In the genomic region with DNA sequence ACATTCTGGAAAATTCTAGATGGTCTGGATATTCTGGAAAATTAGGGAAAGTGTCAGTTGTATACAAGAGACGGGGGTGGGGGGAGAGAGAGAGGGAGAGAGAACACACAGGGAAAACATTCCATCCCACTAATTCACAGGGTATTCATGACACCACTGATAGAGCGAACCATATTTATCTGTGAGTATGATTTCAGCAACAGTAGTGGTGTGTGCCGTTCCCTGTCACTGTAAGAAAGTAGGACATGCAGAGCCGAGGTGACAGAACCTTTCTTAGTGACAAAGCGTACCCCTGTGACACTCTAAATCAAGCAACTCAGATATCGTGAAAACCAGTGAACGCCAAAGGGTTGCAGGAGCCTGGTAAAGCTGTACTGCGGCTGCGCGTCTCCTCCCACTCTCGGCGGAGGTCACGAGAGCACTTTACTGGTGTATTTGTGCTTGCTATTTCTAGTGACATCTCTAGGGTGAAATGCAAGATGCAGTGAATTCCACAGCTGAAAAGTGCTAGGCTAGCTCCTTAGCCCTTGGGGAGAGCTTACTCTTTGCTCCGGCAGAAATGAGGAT, we compare ENCODE assay signal across 14 mouse cellular contexts.
DNase-seq lines count a peak whose midpoint lies in the region; ATAC-seq and TF ChIP-seq lines count a peak whose summit lies in the region.
"Had no signal": no experiment of that assay in that cellular context is flagged by ENCODE, and none has a peak within 500 bp of the region (broad histone marks: within the 10 kb centered on the region; RNA-seq: fewer than 3 reads in every experiment).

No protein-coding gene starts in this region.

- DNase-seq in adrenal gland, adult 2 months, result peak; percentile 8
- no peak for DNase-seq in adrenal gland, postnatal 4 days (ENCODE audit: low spot score in 2 of 2)
- DNase-seq in lung, postnatal 10 days, result peak; percentile 2
- DNase-seq in lung, adult 18-20 months, result no peak
- DNase-seq in testis, postnatal 10 days (ENCODE audit: low spot score), result peak; percentile 47
- no peak for DNase-seq in midbrain, embryonic 10.5 days (ENCODE audit: low spot score)
- DNase-seq: cerebellum, adult 2 months; liver had no signal

- no peaks in the 10 kb centered on the region for H3K9me3 ChIP-seq in heart, embryonic 15.5 days (replicated peaks)
- H3K9me3 ChIP-seq in intestine, postnatal 0 days (ENCODE audit: control insufficient read depth), result no peaks in the 10 kb centered on the region
- no peaks in the 10 kb centered on the region for H3K9me3 ChIP-seq in midbrain, embryonic 10.5 days (replicated peaks)

- no peak for TF ChIP-seq CTCF in intestine, postnatal 0 days (IDR thresholded peaks at IDR 0.05; ENCODE audit: low read depth)

- 42% methylated on average over 14 of the region's 14 CpGs for WGBS in heart, embryonic 15.5 days
- WGBS in intestine, postnatal 0 days, result 87% methylated on average over 14 of the region's 14 CpGs
- 92% methylated on average over 14 of the region's 14 CpGs for WGBS in midbrain, embryonic 10.5 days

- H3K9ac ChIP-seq in heart, embryonic 15.5 days, result no peak overlapping the region
- no peak overlapping the region for H3K9ac ChIP-seq in intestine, postnatal 0 days (ENCODE audit: low read depth, low read length)

- ATAC-seq in heart, embryonic 15.5 days (replicated peaks; ENCODE audit: insufficient number of reproducible peaks, insufficient read depth, low FRiP score, low read depth), result peak; percentile 67; the same call in 1 of the 2 replicates
- no peak for ATAC-seq in intestine, postnatal 0 days
- ATAC-seq: activated CD4-positive, CD25-positive, alpha-beta regulatory T cell, adult 4 months; forebrain, embryonic 14.5 days; lung, postnatal 0 days; midbrain, embryonic 16.5 days had no signal

- peak overlapping the region; percentile 34 for H3K4me3 ChIP-seq in heart, embryonic 15.5 days
- no peak overlapping the region for H3K4me3 ChIP-seq in intestine, postnatal 0 days (ENCODE audit: low read depth, low read length)
- H3K4me3 ChIP-seq in midbrain, embryonic 10.5 days, result no peak overlapping the region

- peak overlapping the region; percentile 46 for H3K4me2 ChIP-seq in heart, embryonic 15.5 days
- H3K4me2 ChIP-seq in intestine, postnatal 0 days (replicated peaks; ENCODE audit: low read depth), result no peak overlapping the region

- peaks cover 14% of the 10 kb centered on the region for H3K4me1 ChIP-seq in heart, embryonic 15.5 days (replicated peaks)
- H3K4me1 ChIP-seq in intestine, postnatal 0 days (replicated peaks; ENCODE audit: control insufficient read depth, insufficient read depth, low read length), result no peaks in the 10 kb centered on the region
- peaks cover 9% of the 10 kb centered on the region for H3K4me1 ChIP-seq in midbrain, embryonic 10.5 days

- no peaks in the 10 kb centered on the region for H3K27me3 ChIP-seq in heart, embryonic 15.5 days
- H3K27me3 ChIP-seq in intestine, postnatal 0 days (replicated peaks; ENCODE audit: control insufficient read depth, insufficient read depth, low read length), result no peaks in the 10 kb centered on the region
- no peaks in the 10 kb centered on the region for H3K27me3 ChIP-seq in midbrain, embryonic 10.5 days (ENCODE audit: low read depth, poor library complexity, severe bottlenecking)

- H3K36me3 ChIP-seq in heart, embryonic 15.5 days, result no peaks in the 10 kb centered on the region
- H3K36me3 ChIP-seq in intestine, postnatal 0 days (ENCODE audit: control insufficient read depth, insufficient read depth), result no peaks in the 10 kb centered on the region
- no peaks in the 10 kb centered on the region for H3K36me3 ChIP-seq in midbrain, embryonic 10.5 days

- H3K27ac ChIP-seq in heart, embryonic 15.5 days, result peak overlapping the region; percentile 64; the same call in 1 of the 2 replicates
- no peak overlapping the region for H3K27ac ChIP-seq in intestine, postnatal 0 days (ENCODE audit: low read depth, low read length)
- H3K27ac ChIP-seq in midbrain, embryonic 10.5 days (replicated peaks), result no peak overlapping the region

Comparison
In these comparisons a context has a peak if more than half of its experiments do, and no peak if none do; other contexts are left out.
1. DNase-seq: peak in adrenal gland, adult 2 months (single experiment), lung, postnatal 10 days (single experiment) and testis, postnatal 10 days (single experiment); none in adrenal gland, postnatal 4 days (0 of 2), lung, adult 18-20 months (0 of 2) and midbrain, embryonic 10.5 days (single experiment).